Mouse (Mus musculus): ENCODE data around the gene Pacsin2.
"Not testable (repeated sequence)": the region's sequence is repeated elsewhere in the genome, so short reads cannot be mapped to it uniquely, and the experiment has no call there.

DNA sequence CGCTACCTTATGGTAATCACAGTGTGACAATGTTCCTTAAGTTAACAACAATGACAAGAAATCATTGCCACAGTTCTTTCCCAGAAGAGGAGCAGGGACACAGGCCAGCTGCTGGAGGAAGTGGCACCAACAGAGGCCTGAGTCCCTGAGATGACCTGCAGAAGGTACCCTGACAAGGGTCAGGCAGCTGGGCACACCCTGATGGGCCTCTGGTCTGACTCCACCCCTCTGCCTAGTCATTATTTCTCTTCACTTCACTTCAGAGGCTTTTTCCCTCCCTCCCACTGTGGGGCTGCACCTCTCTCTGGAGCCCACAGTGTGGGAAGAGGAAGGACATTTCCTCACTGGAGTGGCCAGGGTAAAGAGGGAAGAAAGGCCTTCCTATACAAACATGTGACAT, 101.6 kb downstream of the Pacsin2 start:
- TF ChIP-seq CTCF (IDR thresholded peaks at IDR 0.05; ENCODE audit: low read depth, low read length); GATA1 (IDR thresholded peaks at IDR 0.05; ENCODE audit: borderline replicate concordance, low read length): not testable (repeated sequence)

All from G1E (cell line).